ENCODE assay signal across 7 mouse cellular contexts in genomic region chr7:24903444-24903825, GRCm38 (mm10). TPM values are rescaled to one million over a fixed set of nuclear protein-coding genes. Genes with fewer than 3 reads are reported as not detected.
A peak's percentile ranks its signal among the peaks of the same experiment; 100 is the strongest.
DNase-seq lines count a peak whose midpoint lies in the region; ATAC-seq and TF ChIP-seq lines count a peak whose summit lies in the region.

No protein-coding gene starts in this region.

- DNase-seq in lung, postnatal 0 days (ENCODE audit: low spot score) = peak; percentile 34
- no peak for DNase-seq in lung, postnatal 25 days (ENCODE audit: low spot score)
- DNase-seq in embryonic facial prominence, embryonic 14.5 days (ENCODE audit: low spot score) = no peak
- peak; percentile 14 for DNase-seq in large intestine, adult 2 months (ENCODE audit: low read depth, low spot score)
- DNase-seq in ovary, postnatal 14 days (ENCODE audit: low spot score) = no peak

- H3K36me3 ChIP-seq in lung, postnatal 0 days (ENCODE audit: insufficient read depth, low read length) = peaks cover under 1% of the 10 kb centered on the region; the same call in 1 of the 2 replicates
- peaks cover 6% of the 10 kb centered on the region for H3K36me3 ChIP-seq in embryonic facial prominence, embryonic 14.5 days (ENCODE audit: control insufficient read depth, insufficient read depth, low read length)
- H3K36me3 ChIP-seq in small intestine, adult 2 months (ENCODE audit: control insufficient read depth, insufficient read depth, low read length) = peaks cover 8% of the 10 kb centered on the region

- peak overlapping the region; percentile 95 for H3K27ac ChIP-seq in lung, postnatal 0 days (ENCODE audit: low read length)
- H3K27ac ChIP-seq in embryonic facial prominence, embryonic 14.5 days (replicated peaks; ENCODE audit: low read depth, low read length) = peak overlapping the region; percentile 79
- peak overlapping the region; percentile 60 for H3K27ac ChIP-seq in small intestine, adult 2 months (ENCODE audit: insufficient read depth, low read depth, low read length)

- H3K4me2 ChIP-seq in lung, postnatal 0 days (replicated peaks; ENCODE audit: low read depth, low read length) = peak overlapping the region; percentile 89
- peak overlapping the region; percentile 68 for H3K4me2 ChIP-seq in embryonic facial prominence, embryonic 14.5 days (ENCODE audit: low read depth, low read length)

- no peak for ATAC-seq in lung, postnatal 0 days
- ATAC-seq in embryonic facial prominence, embryonic 14.5 days (ENCODE audit: low read depth) = no peak
- ATAC-seq in activated CD4-positive, CD25-positive, alpha-beta regulatory T cell, adult 4 months = no peak

- TF ChIP-seq POLR2A in small intestine, adult 2 months (IDR thresholded peaks at IDR 0.05; ENCODE audit: low read depth, low read length) = no peak

- peak overlapping the region; percentile 74 for H3K4me3 ChIP-seq in lung, postnatal 0 days (ENCODE audit: low read depth, low read length)
- peak overlapping the region; percentile 78 for H3K4me3 ChIP-seq in embryonic facial prominence, embryonic 14.5 days (ENCODE audit: low read depth, low read length)
- peak overlapping the region; percentile 82 for H3K4me3 ChIP-seq in small intestine, adult 2 months (ENCODE audit: low read depth, low read length)

- no peaks in the 10 kb centered on the region for H3K9me3 ChIP-seq in lung, postnatal 0 days (ENCODE audit: low read length)
- no peaks in the 10 kb centered on the region for H3K9me3 ChIP-seq in embryonic facial prominence, embryonic 14.5 days (ENCODE audit: control insufficient read depth, low read length)

- H3K9ac ChIP-seq in lung, postnatal 0 days (replicated peaks; ENCODE audit: low read depth) = peak overlapping the region; percentile 86
- peak overlapping the region; percentile 89 for H3K9ac ChIP-seq in embryonic facial prominence, embryonic 14.5 days (ENCODE audit: low read depth, low read length)

- H3K4me1 ChIP-seq in lung, postnatal 0 days (ENCODE audit: insufficient read depth, low read depth, low read length) = peaks cover 17% of the 10 kb centered on the region; the same call in 1 of the 2 replicates
- H3K4me1 ChIP-seq in embryonic facial prominence, embryonic 14.5 days (ENCODE audit: control insufficient read depth, insufficient read depth, low read length) = peaks cover 28% of the 10 kb centered on the region
- peaks cover 6% of the 10 kb centered on the region for H3K4me1 ChIP-seq in small intestine, adult 2 months (ENCODE audit: control insufficient read depth, insufficient read depth, insufficient read length, low read length)

- TF ChIP-seq EP300 in lung, postnatal 0 days (IDR thresholded peaks at IDR 0.05) = peak; percentile 32; the same call in 1 of the 2 replicates

- no peak for TF ChIP-seq CTCF in lung, postnatal 0 days (IDR thresholded peaks at IDR 0.05)
- no peak for TF ChIP-seq CTCF in small intestine, adult 2 months (IDR thresholded peaks at IDR 0.05; ENCODE audit: extremely low read depth, insufficient read length, insufficient replicate concordance, low read depth, low read length)

- 8% methylated on average over 10 of the region's 10 CpGs for WGBS in lung, postnatal 0 days
- 33% methylated on average over 10 of the region's 10 CpGs for WGBS in embryonic facial prominence, embryonic 14.5 days
- WGBS in large intestine, adult 2 months = 2% methylated on average over 10 of the region's 10 CpGs
- 2% methylated on average over 10 of the region's 10 CpGs for WGBS in small intestine, adult 2 months

- no peaks in the 10 kb centered on the region for H3K27me3 ChIP-seq in lung, postnatal 0 days (replicated peaks; ENCODE audit: insufficient read depth, low read length)
- H3K27me3 ChIP-seq in embryonic facial prominence, embryonic 14.5 days (replicated peaks; ENCODE audit: control insufficient read depth, insufficient read depth, low read length) = no peaks in the 10 kb centered on the region
- no peaks in the 10 kb centered on the region for H3K27me3 ChIP-seq in small intestine, adult 2 months (ENCODE audit: control insufficient read depth, insufficient read depth, low read length)

RNA-seq across cellular contexts. Expression of gene Arhgef1, which starts 0.7 kb away (rescaled TPM):
- 123 and 143 TPM in 2 replicates for polyA plus RNA-seq in lung, postnatal 0 days (2015; fragmentation: Nextera tagmentation; extraction: Ambion mirVana)
- polyA plus RNA-seq in embryonic facial prominence, embryonic 14.5 days (2014; fragmentation: Nextera tagmentation; extraction: Ambion mirVana) = 86.7 and 89.3 TPM in 2 replicates
- 114 and 145 TPM in 2 replicates for polyA plus RNA-seq in large intestine, adult 2 months (2012; rRNA removed)
- 106 and 209 TPM in 2 replicates for polyA plus RNA-seq in small intestine, adult 2 months (2012; rRNA removed)
- polyA plus RNA-seq in activated CD4-positive, CD25-positive, alpha-beta regulatory T cell, adult 4 months (2017; shearing (Covaris generic)) = 100 to 1,000 TPM; 164 to 173 TPM

RNA-seq across cellular contexts. Expression of gene Cd79a, which starts 6.3 kb away (rescaled TPM):
- polyA plus RNA-seq in lung, postnatal 0 days (2015; fragmentation: Nextera tagmentation; extraction: Ambion mirVana) = 3.2 and 4.3 TPM in 2 replicates
- 0.35 and 0.60 TPM in 2 replicates for polyA plus RNA-seq in embryonic facial prominence, embryonic 14.5 days (2014; fragmentation: Nextera tagmentation; extraction: Ambion mirVana)
- 60.4 and 84.9 TPM in 2 replicates for polyA plus RNA-seq in large intestine, adult 2 months (2012; rRNA removed)
- 23.2 and 54.3 TPM in 2 replicates for polyA plus RNA-seq in small intestine, adult 2 months (2012; rRNA removed)
- polyA plus RNA-seq in activated CD4-positive, CD25-positive, alpha-beta regulatory T cell, adult 4 months (2017; shearing (Covaris generic)) = 10 to 100 TPM in 1 of 2 experiments, 1 to 10 TPM in 1; 1.7 to 22.3 TPM

RNA-seq across cellular contexts. Expression of gene Rps19, which starts 19.3 kb away (rescaled TPM):
- polyA plus RNA-seq in lung, postnatal 0 days (2015; fragmentation: Nextera tagmentation; extraction: Ambion mirVana) = 2,947 and 3,302 TPM in 2 replicates
- 3,017 and 3,062 TPM in 2 replicates for polyA plus RNA-seq in embryonic facial prominence, embryonic 14.5 days (2014; fragmentation: Nextera tagmentation; extraction: Ambion mirVana)
- polyA plus RNA-seq in large intestine, adult 2 months (2012; rRNA removed) = 648 and 720 TPM in 2 replicates
- polyA plus RNA-seq in small intestine, adult 2 months (2012; rRNA removed) = 254 and 421 TPM in 2 replicates
- over 10,000 TPM; 11,194 to 11,919 TPM for polyA plus RNA-seq in activated CD4-positive, CD25-positive, alpha-beta regulatory T cell, adult 4 months (2017; shearing (Covaris generic))

RNA-seq across cellular contexts. Expression of gene Dmrtc2, which starts 33.6 kb away (rescaled TPM):
- polyA plus RNA-seq in lung, postnatal 0 days (2015; fragmentation: Nextera tagmentation; extraction: Ambion mirVana) = not detected in 2 replicates
- not detected in 2 replicates for polyA plus RNA-seq in embryonic facial prominence, embryonic 14.5 days (2014; fragmentation: Nextera tagmentation; extraction: Ambion mirVana)
- not detected in 2 replicates for polyA plus RNA-seq in large intestine, adult 2 months (2012; rRNA removed)
- not detected in 2 replicates for polyA plus RNA-seq in small intestine, adult 2 months (2012; rRNA removed)
- polyA plus RNA-seq in activated CD4-positive, CD25-positive, alpha-beta regulatory T cell, adult 4 months (2017; shearing (Covaris generic)) = not detected

RNA-seq across cellular contexts. Expression of gene Lypd4, which starts 33.7 kb away (rescaled TPM):
- not detected in 2 replicates for polyA plus RNA-seq in lung, postnatal 0 days (2015; fragmentation: Nextera tagmentation; extraction: Ambion mirVana)
- polyA plus RNA-seq in embryonic facial prominence, embryonic 14.5 days (2014; fragmentation: Nextera tagmentation; extraction: Ambion mirVana) = not detected in 2 replicates
- polyA plus RNA-seq in large intestine, adult 2 months (2012; rRNA removed) = not detected in 2 replicates
- polyA plus RNA-seq in small intestine, adult 2 months (2012; rRNA removed) = not detected in 2 replicates
- not detected for polyA plus RNA-seq in activated CD4-positive, CD25-positive, alpha-beta regulatory T cell, adult 4 months (2017; shearing (Covaris generic))

Comparison
In these comparisons a context has a peak if more than half of its experiments do, and no peak if none do; other contexts are left out.
1. DNase-seq: peak in lung, postnatal 0 days (single experiment) and large intestine, adult 2 months (single experiment); none in lung, postnatal 25 days (single experiment), embryonic facial prominence, embryonic 14.5 days (single experiment) and ovary, postnatal 14 days (single experiment).
2. Peak in every context shown above with its lines, with median percentiles within 50 percentile points of each other: H3K27ac ChIP-seq and H3K4me3 ChIP-seq.